Mouse (Mus musculus): Measurements from ENCODE around the gene Derl3. TPM values are rescaled to one million over a fixed set of nuclear protein-coding genes. Genes with fewer than 3 reads are reported as not detected.

The Derl3 gene
- polyA plus RNA-seq, 1 experiment: 1.2 TPM

- TF ChIP-seq GATA1 (IDR thresholded peaks at IDR 0.05; ENCODE audit: borderline replicate concordance, low read length) (no peak), FLI1 (IDR thresholded peaks at IDR 0.05; ENCODE audit: low read length) (no peak)
- Histone ChIP-seq H3K4me3 (replicated peaks) (peak overlapping the region; percentile 25), H3K4me1 (peaks cover 24% of the 10 kb centered on the region), H3K36me3 (replicated peaks; ENCODE audit: low read length) (no peaks in the 10 kb centered on the region), H3K27me3 (replicated peaks) (peaks cover 35% of the 10 kb centered on the region), H3K9me3 (peaks cover 7% of the 10 kb centered on the region; the same call in 1 of the 2 replicates)
These were observed 20.9 kb upstream of the Derl3 start for GRCm38 (mm10) chr10:75872025-75872914.

GRCm38 (mm10) chr10:75872915-75873542 is 20.2 kb upstream of the Derl3 start:
- Histone ChIP-seq H3K9me3 (peaks cover 7% of the 10 kb centered on the region; the same call in 1 of the 2 replicates), H3K27me3 (replicated peaks) (peaks cover 37% of the 10 kb centered on the region), H3K36me3 (replicated peaks; ENCODE audit: low read length) (no peaks in the 10 kb centered on the region), H3K4me1 (peaks cover 24% of the 10 kb centered on the region), H3K4me3 (replicated peaks) (peak overlapping the region; percentile 62)
- TF ChIP-seq GATA1 (IDR thresholded peaks at IDR 0.05; ENCODE audit: borderline replicate concordance, low read length) (no peak), FLI1 (IDR thresholded peaks at IDR 0.05; ENCODE audit: low read length) (no peak)

- Histone ChIP-seq H3K36me3 (replicated peaks; ENCODE audit: low read length) (no peaks in the 10 kb centered on the region), H3K4me3 (replicated peaks) (no peak overlapping the region), H3K4me1 (peaks cover 22% of the 10 kb centered on the region), H3K27me3 (replicated peaks) (peaks cover 33% of the 10 kb centered on the region), H3K9me3 (peaks cover 7% of the 10 kb centered on the region; the same call in 1 of the 2 replicates)
- no peak for TF ChIP-seq FLI1 (IDR thresholded peaks at IDR 0.05; ENCODE audit: low read length)
- TF ChIP-seq GATA1 (IDR thresholded peaks at IDR 0.05; ENCODE audit: borderline replicate concordance, low read length): no peak
These were observed 19.6 kb upstream of the Derl3 start for GRCm38 (mm10) chr10:75873543-75874170.

GRCm38 (mm10) chr10:75878836-75879235 is 14.4 kb upstream of the Derl3 start:
- H3K9me3 ChIP-seq: peaks cover 7% of the 10 kb centered on the region; the same call in 1 of the 2 replicates
- H3K4me3 ChIP-seq (replicated peaks): no peak overlapping the region
- no peaks in the 10 kb centered on the region for H3K36me3 ChIP-seq (replicated peaks; ENCODE audit: low read length)
- TF ChIP-seq FLI1 (IDR thresholded peaks at IDR 0.05; ENCODE audit: low read length) (no peak), GATA1 (IDR thresholded peaks at IDR 0.05; ENCODE audit: borderline replicate concordance, low read length) (no peak)
- peaks cover 38% of the 10 kb centered on the region for H3K27me3 ChIP-seq (replicated peaks)
- H3K4me1 ChIP-seq: peaks cover 10% of the 10 kb centered on the region

GRCm38 (mm10) chr10:75880351-75880750 is 12.9 kb upstream of the Derl3 start:
- Histone ChIP-seq H3K36me3 (replicated peaks; ENCODE audit: low read length) (no peaks in the 10 kb centered on the region), H3K9me3 (peaks cover 7% of the 10 kb centered on the region; the same call in 1 of the 2 replicates), H3K4me1 (peaks cover 9% of the 10 kb centered on the region), H3K27me3 (replicated peaks) (peaks cover 39% of the 10 kb centered on the region), H3K4me3 (replicated peaks) (no peak overlapping the region)
- TF ChIP-seq FLI1 (IDR thresholded peaks at IDR 0.05; ENCODE audit: low read length) (no peak), GATA1 (IDR thresholded peaks at IDR 0.05; ENCODE audit: borderline replicate concordance, low read length) (no peak)

- Histone ChIP-seq H3K9me3 (peaks cover 6% of the 10 kb centered on the region; the same call in 1 of the 2 replicates), H3K27me3 (replicated peaks) (peaks cover 41% of the 10 kb centered on the region), H3K4me3 (replicated peaks) (no peak overlapping the region), H3K36me3 (replicated peaks; ENCODE audit: low read length) (no peaks in the 10 kb centered on the region), H3K4me1 (peaks cover 8% of the 10 kb centered on the region; the same call in 1 of the 2 replicates)
- TF ChIP-seq FLI1 (IDR thresholded peaks at IDR 0.05; ENCODE audit: low read length): no peak
- no peak for TF ChIP-seq GATA1 (IDR thresholded peaks at IDR 0.05; ENCODE audit: borderline replicate concordance, low read length)
These were observed 12.2 kb upstream of the Derl3 start for GRCm38 (mm10) chr10:75880771-75881577.

GRCm38 (mm10) chr10:75881578-75882432 is 11.4 kb upstream of the Derl3 start:
- Histone ChIP-seq H3K27me3 (replicated peaks) (peaks cover 39% of the 10 kb centered on the region), H3K4me3 (replicated peaks) (no peak overlapping the region), H3K9me3 (no peaks in the 10 kb centered on the region), H3K4me1 (peaks cover 8% of the 10 kb centered on the region; the same call in 1 of the 2 replicates), H3K36me3 (replicated peaks; ENCODE audit: low read length) (no peaks in the 10 kb centered on the region)
- TF ChIP-seq GATA1 (IDR thresholded peaks at IDR 0.05; ENCODE audit: borderline replicate concordance, low read length) (no peak), FLI1 (IDR thresholded peaks at IDR 0.05; ENCODE audit: low read length) (no peak)

GRCm38 (mm10) chr10:75882433-75883231 is 10.6 kb upstream of the Derl3 start:
- Histone ChIP-seq H3K9me3 (no peaks in the 10 kb centered on the region), H3K4me1 (peaks cover 8% of the 10 kb centered on the region; the same call in 1 of the 2 replicates), H3K27me3 (replicated peaks) (peaks cover 41% of the 10 kb centered on the region), H3K36me3 (replicated peaks; ENCODE audit: low read length) (no peaks in the 10 kb centered on the region), H3K4me3 (replicated peaks) (no peak overlapping the region)
- TF ChIP-seq FLI1 (IDR thresholded peaks at IDR 0.05; ENCODE audit: low read length): no peak
- no peak for TF ChIP-seq GATA1 (IDR thresholded peaks at IDR 0.05; ENCODE audit: borderline replicate concordance, low read length)

Measured in megakaryocyte, embryonic 14.5 days (primary cell).